Comparison of ENCODE assay signal across 8 mouse cellular contexts in genomic region chr16:20548096-20548948, GRCm38 (mm10). TPM values are rescaled to one million over a fixed set of nuclear protein-coding genes. Genes with fewer than 3 reads are reported as not detected.
DNase-seq lines count a peak whose midpoint lies in the region; ATAC-seq and TF ChIP-seq lines count a peak whose summit lies in the region.

TSS of gene Abcf3 (plus strand) at chr16:20548577.

- H3K27ac ChIP-seq in hindbrain, embryonic 13.5 days: peak within 1 kb of the TSS; percentile 80

- peak within 1 kb of the TSS; percentile 90 for H3K4me2 ChIP-seq in hindbrain, embryonic 13.5 days

- H3K9me3 ChIP-seq in hindbrain, embryonic 13.5 days: no peaks in the 10 kb centered on the region

- CTCF ChIA-PET in Patski (lab: Charles Lee): interaction anchor here (0.8 kb wide), 1 partner anchor 12 kb away, joined by 3 read pairs; no protein-coding TSS in a partner anchor

- POLR2A ChIA-PET in Patski (lab: Charles Lee): interaction anchor here (0.9 to 2.7 kb wide), 7 partner anchors 10 to 168 kb away, joined by 3 to 8 read pairs (median 4); partner anchors contain the start of genes Ap2m1, Camk2n2 and Dvl3

- peak within 1 kb of the TSS; percentile 84 for H3K4me3 ChIP-seq in hindbrain, embryonic 13.5 days

- TF ChIP-seq CTCF in Patski (IDR thresholded peaks at IDR 0.05): no peak

- WGBS in hindbrain, embryonic 13.5 days: under 1% methylated on average over 56 of the region's 56 CpGs

- peak; percentile 78 for ATAC-seq in Patski
- peak; percentile 99 for ATAC-seq in hindbrain, embryonic 13.5 days (ENCODE audit: low FRiP score)

- peaks cover 60% of the 10 kb centered on the region for H3K36me3 ChIP-seq in hindbrain, embryonic 13.5 days

- no peaks in the 10 kb centered on the region for H3K27me3 ChIP-seq in Patski
- no peaks in the 10 kb centered on the region for H3K27me3 ChIP-seq in hindbrain, embryonic 13.5 days

- peaks cover 20% of the 10 kb centered on the region for H3K4me1 ChIP-seq in hindbrain, embryonic 13.5 days (replicated peaks)

- in situ Hi-C loops in Patski (cut with MboI; ENCODE audit: low pct_unique_long_range_greater_than_20kb): loop anchor here (5.0 kb wide), 1 partner anchor 64 kb away; the partner anchor contains the start of genes Alg3, Eef1akmt4 and Gm49333

- H3K9ac ChIP-seq in hindbrain, embryonic 13.5 days: peak within 1 kb of the TSS; percentile 90

- peak; percentile 95 for DNase-seq in Patski (ENCODE audit: low read depth, low spot score)
- peak; percentile 98 for DNase-seq in cerebellum, postnatal 14 days
- peak; percentile 96 for DNase-seq in frontal cortex, postnatal 14 days (ENCODE audit: low spot score in 2 of 2)
- peak; percentile 88 to 92 for DNase-seq in layer of hippocampus, postnatal 25 days (ENCODE audit: extremely low spot score in 1 of 2, low spot score in 1 of 2)
- peak; percentile 99 for DNase-seq in lung, postnatal 25 days (ENCODE audit: low spot score)
- DNase-seq in retina, embryonic 14.5 days (ENCODE audit: low spot score): peak; percentile 99
- peak; percentile 96 for DNase-seq in thymus, postnatal 4 days

RNA-seq across cellular contexts. Expression of gene Abcf3, which starts in this region (rescaled TPM):
- polyA plus RNA-seq in Patski (2021): 61.5 TPM
- 81.2 and 85.0 TPM in 2 replicates for polyA plus RNA-seq in hindbrain, embryonic 13.5 days (2015; fragmentation: Nextera tagmentation; extraction: Ambion mirVana)
- 10 to 100 TPM; 79.4 to 89.4 TPM for total RNA-seq in layer of hippocampus, postnatal 25 days (2021)

Comparison
In these comparisons a context has a peak if more than half of its experiments do, and no peak if none do; other contexts are left out.
1. Peak in every context shown above with its lines: DNase-seq, ATAC-seq, H3K4me3 ChIP-seq and H3K27ac ChIP-seq.